Mouse (Mus musculus) WW6 (cell line): ENCODE data around the gene Gramd1b.

ENCODE experiments used
- DNase-seq: peaks from one replicate; pipeline ENCODE4 v3.0.0-alpha.2; 2013; ENCODE audit warnings: low read depth, low spot score

Gene Gramd1b

DNA sequence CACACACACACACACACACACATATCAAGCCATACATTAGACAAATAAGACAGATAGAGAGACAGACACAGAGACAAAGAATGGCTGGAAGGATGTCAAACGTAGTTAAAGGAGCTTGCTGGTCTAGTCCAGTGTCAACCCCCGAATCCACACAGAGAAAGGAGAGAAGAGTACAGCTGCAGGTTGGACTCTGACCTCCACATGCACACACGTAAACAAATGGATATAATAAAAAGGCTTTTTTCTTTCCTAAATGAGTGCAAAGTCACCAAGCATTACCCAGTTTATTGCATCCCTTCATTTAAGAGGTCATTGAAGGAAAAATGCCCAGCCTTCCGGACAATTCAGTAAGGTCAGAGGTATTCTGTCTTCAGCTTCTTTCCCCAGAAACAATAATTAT is 161.0 kb downstream of the Gramd1b start:
- no peak for DNase-seq

DNA sequence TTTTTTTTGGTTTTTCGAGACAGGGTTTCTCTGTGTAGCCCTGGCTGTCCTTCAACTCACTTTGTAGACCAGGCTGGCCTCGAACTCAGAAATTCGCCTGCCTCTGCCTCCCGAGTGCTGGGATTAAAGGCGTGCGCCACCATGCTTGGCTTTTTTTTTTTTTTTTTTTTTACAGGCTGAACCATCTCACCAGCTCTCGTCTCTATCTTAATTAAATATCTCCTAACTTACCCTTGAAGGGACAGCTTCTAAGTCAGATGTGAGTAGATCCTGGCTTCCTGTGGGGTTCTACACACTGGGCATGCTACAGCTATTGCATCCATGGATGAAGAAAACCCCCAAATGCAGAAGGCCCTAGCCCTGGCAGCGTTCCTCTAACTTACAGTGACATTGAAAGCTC is 164.4 kb downstream of the Gramd1b start:
- DNase-seq: no peak

DNA sequence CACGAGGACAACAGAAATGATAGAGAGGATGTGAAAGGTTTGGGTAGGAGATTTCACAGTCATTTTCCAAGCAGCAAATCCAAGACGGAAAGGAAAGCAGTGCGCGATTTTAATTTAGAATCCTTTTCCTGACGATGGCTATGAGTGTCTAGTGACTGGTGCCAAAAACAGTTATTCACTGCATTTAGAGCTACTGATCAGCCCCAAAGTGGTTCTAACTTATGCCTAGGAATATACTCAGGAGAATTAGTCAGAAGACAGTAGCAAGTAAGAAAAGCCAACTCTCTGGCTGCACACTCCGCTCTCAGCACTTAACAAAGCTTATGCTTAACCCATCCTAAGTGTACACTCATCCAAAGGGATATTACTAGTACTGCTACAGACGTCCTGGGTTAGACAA is 166.9 kb downstream of the Gramd1b start:
- DNase-seq: no peak

DNA sequence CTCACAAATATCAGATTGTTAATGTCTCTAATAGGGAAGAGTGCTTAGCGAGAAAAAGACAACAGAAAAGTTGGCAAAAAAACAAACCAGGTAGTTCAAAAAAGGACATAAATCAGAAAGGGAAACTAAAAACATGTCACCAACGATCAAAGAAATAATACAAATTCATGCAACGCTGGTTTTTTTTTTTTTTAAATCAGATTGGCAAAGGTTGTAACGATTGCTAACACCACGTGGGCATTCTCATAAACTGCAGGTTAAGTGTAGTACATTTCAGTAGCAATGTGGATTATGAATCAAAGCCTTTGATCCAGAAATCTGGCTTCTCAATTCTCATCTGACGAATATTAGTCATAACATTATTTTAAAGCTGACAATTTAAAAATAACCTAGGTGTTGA is 169.2 kb downstream of the Gramd1b start:
- no peak for DNase-seq

DNA sequence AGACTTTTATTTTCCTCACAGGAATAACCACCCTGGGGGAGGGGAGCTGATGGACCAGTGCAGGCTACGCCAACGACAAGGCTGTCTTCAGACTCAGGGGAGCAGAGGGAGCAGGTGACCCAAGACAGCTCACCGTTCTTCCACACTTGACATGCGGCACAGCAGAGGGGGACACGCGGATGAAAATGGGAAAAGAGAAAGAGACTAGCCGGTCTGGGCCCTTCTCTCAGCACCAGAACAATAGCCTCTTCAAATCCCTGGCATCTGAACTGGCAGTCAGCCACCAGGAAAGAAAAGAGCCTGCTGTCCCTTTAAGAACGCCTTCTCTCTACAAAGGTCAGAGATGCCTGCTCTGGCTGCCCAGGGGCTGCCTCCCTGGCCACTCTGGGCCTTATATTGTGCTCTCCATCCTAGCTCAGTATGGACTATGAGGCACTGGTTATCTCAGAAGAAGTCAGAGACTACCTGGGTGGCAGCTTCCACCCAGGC is 172.7 kb downstream of the Gramd1b start:
- no peak for DNase-seq

DNA sequence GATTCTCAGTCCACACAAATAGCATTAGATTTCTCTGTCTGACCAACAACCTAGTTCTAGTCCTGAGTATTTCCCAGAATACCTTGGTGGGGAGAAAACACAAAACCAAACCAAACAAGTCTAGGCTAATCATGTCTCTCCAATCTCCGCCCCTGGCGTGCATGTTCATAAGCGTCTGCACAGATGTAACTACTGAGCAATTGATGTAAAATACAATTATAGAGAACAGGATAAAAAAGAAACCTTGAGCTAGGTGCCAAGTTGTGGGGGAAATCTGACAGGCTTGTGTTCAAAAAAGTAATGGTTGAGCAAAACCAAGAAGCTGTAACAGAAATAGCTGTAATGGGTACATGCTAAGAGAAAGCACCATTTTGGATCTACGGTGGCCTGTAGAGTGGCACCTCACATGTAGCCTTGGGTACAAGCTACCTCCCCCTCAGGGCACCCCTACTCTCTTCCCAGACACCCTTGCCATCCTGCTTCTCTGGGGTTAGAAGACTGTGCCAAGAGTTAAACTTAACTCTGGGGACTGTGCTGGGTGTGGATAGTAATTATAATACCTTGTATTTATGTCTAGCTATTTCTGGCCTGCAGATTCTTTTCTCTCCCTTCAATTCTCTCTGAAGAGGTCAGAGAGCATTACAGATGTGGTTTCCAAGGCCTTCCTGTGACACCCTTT is 174.3 kb downstream of the Gramd1b start:
- DNase-seq: no peak

DNA sequence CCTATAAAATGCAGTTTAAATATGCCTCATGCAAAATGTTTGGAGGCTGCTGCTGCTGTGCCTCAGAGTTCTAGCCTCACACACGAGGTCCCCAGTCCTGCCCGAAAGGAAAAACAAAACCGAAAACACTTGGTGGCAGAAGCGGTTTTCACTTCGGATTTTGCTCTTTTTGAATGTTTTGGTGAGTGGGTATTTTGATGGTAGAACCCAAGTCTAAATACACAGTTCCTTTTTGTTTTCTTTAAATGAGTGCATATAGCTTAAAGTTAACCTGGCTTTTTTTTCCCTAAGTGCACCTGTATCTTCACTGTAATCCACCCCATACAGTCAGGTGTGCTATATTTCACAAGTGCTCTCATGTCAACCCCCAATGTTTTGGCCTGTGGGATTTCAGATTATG is 174.8 kb downstream of the Gramd1b start:
- no peak for DNase-seq

DNA sequence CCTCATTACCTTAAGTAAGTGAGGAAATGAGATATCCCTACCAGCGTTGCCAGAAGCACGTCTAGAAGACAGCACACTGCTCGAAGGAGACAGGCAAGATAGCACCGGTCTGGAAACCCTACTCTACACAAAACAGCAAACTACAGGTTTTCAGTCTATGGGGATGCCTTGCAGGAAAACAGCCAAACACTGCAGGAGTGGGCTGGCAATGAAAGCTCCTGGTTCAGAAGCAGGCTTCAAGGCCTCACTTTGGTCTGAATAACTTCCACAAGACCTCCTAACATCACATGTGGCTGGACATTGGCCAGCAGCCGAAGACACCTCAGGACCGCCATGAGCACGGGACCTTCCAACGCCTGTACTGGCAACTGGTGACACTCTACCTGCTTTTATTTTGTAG is 175.8 kb downstream of the Gramd1b start:
- no peak for DNase-seq

DNA sequence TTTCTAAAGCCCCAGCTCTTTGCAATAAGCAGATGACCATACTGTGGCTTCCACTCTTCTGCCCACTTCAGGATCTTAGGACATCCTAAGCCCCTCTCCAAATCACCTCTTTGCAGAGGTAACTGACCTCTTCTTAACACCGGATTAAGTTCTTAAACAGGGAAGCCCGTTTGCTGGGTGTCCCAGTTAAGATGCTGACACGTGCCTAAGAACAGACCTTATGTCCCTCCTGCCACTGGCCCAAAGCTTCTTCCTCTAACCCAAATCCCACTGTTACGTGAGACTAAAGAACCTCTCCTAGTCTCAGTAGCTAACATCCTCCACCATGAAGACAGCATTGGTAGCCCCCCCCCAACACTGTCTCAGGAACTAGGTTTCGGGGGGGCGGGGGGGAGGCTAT is 177.6 kb downstream of the Gramd1b start:
- DNase-seq: no peak

DNA sequence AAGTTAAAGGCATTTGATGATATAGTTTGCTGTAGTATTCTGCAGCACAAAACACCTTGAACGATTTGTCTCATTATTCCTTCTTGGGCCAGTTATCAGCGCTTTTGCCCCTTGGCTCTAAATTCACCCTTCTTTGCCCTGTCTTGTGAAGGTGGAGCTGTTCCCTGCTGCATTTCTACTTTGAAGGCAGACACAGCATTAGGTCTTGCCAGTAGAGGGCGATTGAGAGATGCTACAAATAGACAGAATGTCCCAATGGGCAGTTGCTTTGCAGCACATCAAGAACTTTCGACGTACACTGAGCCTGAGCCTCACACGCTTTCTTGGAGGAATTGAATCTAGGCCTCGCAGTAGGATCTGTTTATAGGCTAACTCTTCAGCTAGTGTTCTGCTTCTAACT is 180.5 kb downstream of the Gramd1b start:
- DNase-seq: peak; percentile 38

DNA sequence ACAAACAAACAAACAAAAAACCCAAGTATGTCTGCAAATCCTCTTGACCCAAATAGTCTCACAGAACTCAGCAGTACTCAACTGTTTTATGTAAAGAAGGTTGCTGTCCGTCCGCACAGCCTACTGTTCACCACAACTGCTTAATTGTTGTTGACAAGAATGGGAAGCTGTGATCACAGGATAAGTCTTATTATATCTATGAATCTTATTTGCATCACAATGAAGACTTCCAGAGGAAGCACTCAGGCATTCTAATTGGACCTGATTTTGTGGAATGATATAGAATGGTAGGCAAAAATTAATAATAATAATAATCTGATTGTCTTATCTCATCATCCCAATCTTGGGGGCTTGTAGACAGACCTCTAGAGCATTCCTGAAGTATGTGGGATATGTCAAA is 181.1 kb downstream of the Gramd1b start:
- no peak for DNase-seq

DNA sequence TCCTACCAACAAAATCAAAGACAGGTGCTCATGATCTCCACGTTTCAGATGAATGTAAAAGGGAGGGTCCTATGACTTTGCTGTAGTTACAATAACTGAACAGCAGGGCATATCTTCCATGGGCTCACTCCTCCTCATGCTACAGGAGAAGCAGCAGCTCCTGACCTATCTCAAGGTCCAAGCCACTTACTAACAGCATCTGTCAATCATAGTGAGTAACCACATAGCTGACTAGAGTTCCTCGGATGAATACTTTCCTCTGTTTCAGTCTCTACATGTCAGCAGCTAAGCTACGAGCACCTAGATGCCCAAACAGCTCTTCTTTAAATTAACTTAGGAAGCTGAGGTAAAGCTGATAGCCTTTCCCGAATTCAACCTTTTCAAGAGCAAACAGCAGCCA is 181.6 kb downstream of the Gramd1b start:
- DNase-seq: no peak

DNA sequence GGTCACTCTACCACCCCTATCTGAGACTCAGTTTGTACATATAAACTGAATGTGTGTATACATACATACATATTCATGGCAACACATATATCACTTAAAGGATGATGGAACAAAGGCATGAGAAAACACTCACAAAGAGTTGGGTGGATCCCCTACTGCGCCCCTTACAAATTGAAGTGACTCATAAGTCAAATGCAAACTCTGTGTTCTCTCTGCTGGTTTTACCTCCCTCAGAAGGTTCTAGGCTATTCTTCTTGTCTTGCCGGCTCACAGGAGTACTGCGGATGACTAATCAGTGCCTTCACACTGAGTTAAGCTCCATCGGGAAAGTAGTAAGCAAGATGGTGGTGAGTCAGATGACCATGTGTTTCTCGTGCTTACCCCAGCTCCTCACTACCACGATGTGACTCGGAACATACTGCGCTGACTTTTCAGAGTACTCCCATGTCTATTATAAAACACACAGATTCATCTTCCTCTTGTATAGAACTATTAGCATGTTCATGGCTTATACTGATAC is 182.4 kb downstream of the Gramd1b start:
- no peak for DNase-seq

DNA sequence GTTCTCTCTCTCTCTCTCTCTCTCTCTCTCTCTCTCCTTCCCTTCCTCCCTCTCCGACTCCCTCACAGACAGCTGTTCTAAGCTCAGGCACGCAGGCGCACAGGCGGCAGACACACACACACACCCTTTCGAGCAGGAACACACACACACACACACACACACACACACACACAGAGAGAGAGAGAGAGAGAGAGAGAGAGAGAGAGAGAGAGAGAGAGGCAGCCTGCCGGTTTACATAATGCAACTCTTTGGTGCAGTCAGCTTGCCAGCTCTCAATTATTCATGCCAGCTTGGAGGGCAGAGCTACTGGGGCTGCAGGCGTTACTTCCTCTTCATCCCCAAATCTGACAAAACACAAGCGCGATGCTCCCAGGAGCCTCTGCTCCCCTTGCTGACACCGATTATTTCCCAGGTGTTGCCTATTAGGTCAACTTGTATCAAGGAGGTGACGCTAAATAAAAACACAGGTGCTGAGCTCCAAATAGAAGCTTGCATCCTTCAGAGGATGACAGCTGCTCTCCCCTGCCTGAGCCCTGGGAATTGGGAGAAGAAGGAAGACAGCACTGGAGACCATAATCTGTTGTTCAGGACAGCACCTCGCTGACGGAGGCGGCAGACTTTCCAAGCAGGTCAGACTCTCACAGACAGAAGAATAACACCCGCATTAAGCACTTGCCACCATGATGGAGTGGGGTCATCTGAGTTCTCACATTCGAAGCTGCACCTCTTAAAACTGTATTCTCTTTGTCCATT is 184.8 kb downstream of the Gramd1b start:
- DNase-seq: no peak

DNA sequence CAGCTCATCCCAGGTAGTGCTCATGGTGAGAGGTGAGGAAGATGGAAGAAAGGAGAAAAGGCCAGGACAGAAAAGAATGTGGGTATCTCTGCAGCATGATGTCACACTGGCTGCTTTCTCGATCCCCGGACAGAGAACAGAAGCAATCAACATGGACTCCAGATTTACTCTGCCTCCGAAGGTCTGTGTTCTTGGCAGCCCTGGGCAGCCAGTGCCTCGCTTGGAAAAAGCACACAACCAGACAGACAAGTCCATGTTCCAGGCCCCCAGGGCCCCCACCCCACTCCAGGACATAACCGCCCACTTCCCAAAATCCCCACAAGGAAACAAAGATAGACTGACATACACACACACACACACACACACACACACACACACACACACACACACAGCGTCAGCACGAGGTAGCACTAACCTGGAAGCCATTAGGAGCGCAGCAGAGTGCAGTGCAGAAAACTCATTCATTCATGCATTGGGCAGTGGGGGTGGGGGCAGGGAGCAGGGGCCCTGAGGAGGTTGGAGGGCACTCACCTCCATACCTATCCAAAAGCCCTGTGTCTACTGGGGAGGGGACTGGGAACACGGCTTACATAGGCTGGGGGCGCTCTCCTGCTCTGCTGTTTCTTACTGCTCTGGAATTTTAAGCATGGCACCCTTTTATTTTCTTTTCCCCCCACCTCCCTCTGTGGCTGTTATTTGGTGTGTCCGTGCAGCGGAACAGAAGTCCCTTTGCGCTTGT is 185.5 kb downstream of the Gramd1b start:
- DNase-seq: no peak

DNA sequence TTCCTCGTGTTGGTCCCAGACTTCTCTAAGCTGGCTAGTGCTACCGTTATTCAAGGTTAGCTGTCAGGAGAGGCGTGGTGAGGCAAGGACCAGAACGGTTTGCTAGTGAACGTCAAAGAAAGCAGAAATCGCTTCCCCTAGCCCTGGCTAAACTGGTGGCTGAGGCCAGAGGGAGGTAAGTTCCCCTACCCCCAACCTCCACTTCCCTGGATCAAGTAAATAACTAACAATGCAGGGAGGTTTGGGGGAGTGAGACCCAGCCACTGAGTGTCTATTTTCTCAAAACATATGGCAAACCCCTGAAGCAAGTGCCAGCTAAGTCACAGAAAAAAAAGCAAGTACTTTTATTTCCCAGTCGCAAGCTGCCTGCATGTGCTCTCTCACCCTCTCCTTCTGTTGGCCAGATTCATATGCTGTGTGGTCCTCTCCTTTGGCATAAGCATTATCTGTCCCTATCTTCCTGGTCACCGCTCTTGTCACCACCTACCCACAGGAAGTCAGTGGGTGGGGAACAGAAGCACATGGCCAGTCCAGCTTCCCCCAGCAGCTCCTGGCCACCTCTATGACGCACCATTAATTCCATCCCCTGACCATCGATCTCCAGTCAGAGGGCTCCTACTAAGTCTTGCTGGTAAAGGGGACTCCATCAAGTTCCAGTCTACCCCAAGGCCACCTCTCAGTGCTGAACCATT is 186.2 kb downstream of the Gramd1b start:
- no peak for DNase-seq

DNA sequence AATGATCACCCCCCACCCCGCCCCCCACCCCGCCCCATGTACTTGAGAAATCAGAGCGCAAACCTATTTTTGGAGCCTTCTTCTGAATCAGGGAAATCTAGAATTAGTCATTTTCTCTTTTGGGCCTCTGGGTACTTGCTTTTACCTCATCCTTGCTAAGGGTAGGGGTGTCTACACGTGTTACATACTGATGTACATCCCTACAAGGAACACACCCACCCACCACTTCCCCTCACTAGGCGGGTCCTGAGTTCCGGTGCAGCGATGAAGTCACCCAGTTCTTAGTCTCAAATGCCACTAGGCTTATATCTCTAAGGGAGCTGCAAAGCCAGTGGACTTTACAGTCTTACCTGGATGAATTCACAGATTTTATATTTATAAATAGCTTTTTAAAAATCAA is 187.4 kb downstream of the Gramd1b start:
- no peak for DNase-seq

DNA sequence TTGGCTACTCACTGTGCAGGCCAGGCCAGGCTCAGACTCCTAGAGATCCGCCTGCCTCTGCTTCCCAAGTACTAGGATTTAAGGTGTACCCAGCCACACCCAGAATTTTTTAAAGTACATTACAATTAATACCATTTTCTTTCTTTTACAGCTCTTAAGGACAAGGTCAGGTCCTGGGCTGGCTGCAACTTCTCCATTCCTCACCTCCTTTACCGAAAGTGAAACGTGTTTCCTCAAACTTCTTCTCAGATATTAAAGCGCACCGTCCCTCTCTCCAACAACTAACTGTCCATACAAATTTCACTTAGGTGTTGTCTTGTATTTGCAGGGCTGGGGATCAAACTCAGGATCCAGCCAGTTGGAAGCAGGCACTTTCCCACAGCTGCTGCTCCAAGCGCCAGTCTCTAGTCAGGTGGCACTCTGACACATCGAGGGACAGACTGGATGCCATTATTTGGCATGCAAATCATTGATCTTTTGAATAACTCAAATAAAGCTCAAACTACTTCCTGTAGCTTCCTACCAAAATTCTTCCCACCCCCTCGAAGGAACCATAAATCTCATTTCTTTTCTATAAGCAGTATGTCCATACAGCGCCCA is 188.0 kb downstream of the Gramd1b start:
- no peak for DNase-seq

DNA sequence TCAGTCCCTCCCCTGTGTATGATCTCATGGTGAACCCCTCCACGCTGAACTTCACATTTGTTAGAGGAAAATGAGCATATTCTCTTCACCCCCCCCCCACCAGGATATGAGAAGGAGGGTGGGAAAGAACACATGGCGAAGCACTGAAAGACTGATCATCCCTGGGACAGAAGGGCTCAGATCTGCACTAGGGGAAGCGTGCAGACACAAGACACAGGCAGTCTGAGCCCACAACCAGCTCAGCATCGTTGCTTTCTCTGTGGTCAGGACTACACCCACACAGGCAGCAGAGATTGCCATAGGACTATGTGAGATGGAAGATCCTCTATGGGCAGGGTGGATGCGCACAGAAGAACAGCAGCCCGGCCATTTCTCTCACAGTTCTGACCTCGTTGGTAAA is 189.1 kb downstream of the Gramd1b start:
- no peak for DNase-seq

DNA sequence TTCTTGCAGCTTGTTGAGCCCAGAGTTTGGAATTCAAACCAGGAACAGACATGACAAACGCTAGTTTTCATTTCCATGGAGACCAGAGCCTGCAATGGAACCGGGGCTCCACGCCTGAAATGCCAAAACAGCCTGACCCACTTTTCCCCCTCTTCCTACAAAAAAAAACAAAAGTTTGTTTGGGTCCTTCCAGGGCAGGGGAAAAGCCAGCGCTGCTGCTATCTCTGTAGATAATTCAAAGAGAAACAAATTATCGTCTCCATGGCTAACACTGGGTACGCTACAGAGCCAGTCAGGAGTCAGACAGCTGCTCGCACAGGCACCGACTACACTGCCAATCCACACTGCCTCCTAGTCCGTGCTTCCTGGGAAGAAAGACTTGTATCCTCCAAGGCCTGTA is 191.6 kb downstream of the Gramd1b start:
- DNase-seq: no peak

DNA sequence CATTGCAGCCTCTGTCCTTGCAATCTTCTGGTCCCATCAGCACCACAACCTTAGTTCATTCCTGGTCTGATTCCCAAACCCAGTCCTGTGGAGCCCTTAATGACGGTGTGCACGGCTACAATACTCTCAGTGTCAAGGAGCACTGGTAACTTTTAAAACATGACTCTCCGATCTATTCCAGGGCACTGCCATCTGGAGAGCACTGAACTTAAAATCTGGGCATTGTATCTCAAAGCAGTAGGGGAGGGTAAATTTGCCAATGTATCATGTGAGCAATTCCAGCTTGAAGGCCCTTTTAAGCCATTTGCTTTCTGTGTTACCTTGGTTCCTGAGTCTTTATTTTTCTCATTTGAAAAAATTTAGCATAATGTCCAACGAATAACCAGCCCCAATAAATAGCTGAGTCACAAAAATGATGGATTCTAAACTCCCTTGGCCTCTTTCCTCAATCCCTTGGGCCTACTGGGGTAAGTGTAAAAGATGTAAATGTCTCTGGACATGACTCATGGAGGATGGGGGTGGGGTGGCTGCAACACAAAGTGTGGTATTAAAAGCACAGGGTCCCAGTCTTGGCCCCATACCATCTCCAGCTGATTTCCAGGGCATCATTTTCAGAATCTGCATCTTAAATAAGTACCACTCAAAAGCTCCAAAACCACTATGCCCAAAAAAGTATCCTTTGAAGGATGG is 193.9 kb downstream of the Gramd1b start:
- no peak for DNase-seq
